Mouse (Mus musculus) ES-E14 (cell line): ENCODE results near the gene Cdk13.

Experiments used
- HCFC1 ChIP-seq: IDR thresholded peaks from 2 replicates; pipeline ENCODE4 v1.6.1; 2012; ENCODE audit warnings: low read length, inconsistent platforms, borderline replicate concordance; ENCODE audit not compliant: insufficient read depth
- ZC3H11A ChIP-seq: IDR thresholded peaks from 2 replicates; pipeline ENCODE4 v1.6.1; 2012; ENCODE audit warnings: low read depth, mild to moderate bottlenecking, inconsistent platforms, low read length, borderline replicate concordance
- ZNF384 ChIP-seq: IDR thresholded peaks from 2 replicates; pipeline ENCODE4 v1.6.1; 2012; ENCODE audit warnings: low read depth, low read length, inconsistent platforms

DNA sequence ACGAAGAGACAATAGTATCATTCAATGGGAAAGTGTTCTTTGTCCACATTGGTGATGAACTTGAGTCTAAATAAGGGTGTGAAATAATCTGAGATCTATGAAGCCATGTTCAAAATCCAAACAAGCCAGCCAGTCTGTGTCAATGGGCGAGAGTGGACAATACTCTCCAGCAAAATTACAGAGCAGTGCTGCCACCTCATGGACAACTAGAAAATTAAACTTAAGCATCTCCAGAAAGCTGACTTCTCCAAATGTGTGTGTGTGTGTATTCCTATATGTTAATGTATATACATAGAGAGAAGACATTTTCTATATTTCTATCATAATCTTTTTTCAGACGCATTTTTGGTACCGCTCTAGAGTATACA, 33.6 kb upstream of the Cdk13 start:
- TF ChIP-seq ZNF384 (no peak), HCFC1 (no peak), ZC3H11A (no peak)
